Mouse (Mus musculus) limb, embryonic 10.5 days (tissue): ENCODE measurements around the gene Mest. TPM values are rescaled to one million over a fixed set of nuclear protein-coding genes. Genes with fewer than 3 reads are reported as not detected.

ENCODE experiments used
- DNase-seq: peaks from one replicate; pipeline ENCODE4 v3.0.0-alpha.2; 2017; ENCODE audit warnings: low spot score
- H3K27ac ChIP-seq: fragments of 300-500 bp; sonication (generic); 2 replicates; pipeline ENCODE4 v1.5.1; 2016; ENCODE audit warnings: mild to moderate bottlenecking
- H3K27me3 ChIP-seq: fragments of 300-500 bp; sonication (generic); 2 replicates; pipeline ENCODE4 v1.6.1; 2016; ENCODE audit warnings: low read depth, mild to moderate bottlenecking; ENCODE audit not compliant: poor library complexity, severe bottlenecking
- H3K36me3 ChIP-seq: fragments of 300-500 bp; sonication (generic); 2 replicates; pipeline ENCODE4 v1.6.1; 2016; ENCODE audit warnings: mild to moderate bottlenecking, moderate library complexity
- H3K4me1 ChIP-seq: fragments of 300-500 bp; sonication (generic); 2 replicates; pipeline ENCODE4 v1.6.1; 2016
- H3K4me3 ChIP-seq: fragments of 300-500 bp; sonication (generic); 2 replicates; pipeline ENCODE4 v1.5.1; 2016; ENCODE audit warnings: mild to moderate bottlenecking, moderate library complexity
- H3K9me3 ChIP-seq: fragments of 300-500 bp; sonication (generic); replicated peaks from 2 replicates; pipeline ENCODE4 v1.6.1; 2016; ENCODE audit warnings: mild to moderate bottlenecking
- WGBS: fragments of 180-500 bp; shearing (Covaris S2); methylation state at CpG from one replicate; pipeline ENCODE4 v1.1.7; 2016; 5-methylcytosine and 5-hydroxymethylcytosine counted together
- polyA plus RNA-seq: library from polyadenylated mRNA; unstranded; fragments of >200 nt; fragmentation: Nextera tagmentation; extraction: Ambion mirVana; gene quantifications from 2 replicates; pipeline ENCODE4 v1.2.1, GENCODE M21; 2016

Gene Mest
- 3,140 and 3,810 TPM in 2 replicates for polyA plus RNA-seq

DNA sequence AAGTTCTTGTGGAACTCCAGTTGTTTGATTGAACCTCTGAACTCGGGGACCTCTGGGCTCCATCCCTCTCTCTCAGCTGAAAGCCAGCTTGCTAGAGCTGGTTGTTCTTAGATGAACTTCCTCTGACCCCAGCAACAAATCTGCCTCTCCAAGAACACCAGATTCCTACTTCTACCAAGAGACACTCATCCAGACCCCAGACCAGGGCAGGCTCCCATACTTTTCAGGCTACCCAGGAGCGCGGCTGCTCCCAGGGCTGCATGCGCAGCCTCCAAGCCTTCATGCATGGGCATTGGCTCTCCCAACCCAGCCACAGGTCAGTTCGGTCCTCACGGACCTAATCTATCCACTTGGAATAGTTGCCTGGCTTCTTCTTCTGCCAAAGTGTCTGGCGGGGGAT lies at the start of gene Mest:
Gene Mest, plus strand, starts transcription at position 217 of the 400 bp plus-strand sequence.
- H3K9me3 ChIP-seq, result no peaks in the 10 kb centered on the region
- DNase-seq, result no peak
- no peak within 1 kb of the TSS for H3K4me3 ChIP-seq
- H3K36me3 ChIP-seq, result no peaks in the 10 kb centered on the region
- peak within 1 kb of the TSS; percentile 78 for H3K27ac ChIP-seq
- H3K4me1 ChIP-seq, result peaks cover 42% of the 10 kb centered on the region
- H3K27me3 ChIP-seq, result no peaks in the 10 kb centered on the region
- 55% methylated on average over 7 of the region's 7 CpGs for WGBS

DNA sequence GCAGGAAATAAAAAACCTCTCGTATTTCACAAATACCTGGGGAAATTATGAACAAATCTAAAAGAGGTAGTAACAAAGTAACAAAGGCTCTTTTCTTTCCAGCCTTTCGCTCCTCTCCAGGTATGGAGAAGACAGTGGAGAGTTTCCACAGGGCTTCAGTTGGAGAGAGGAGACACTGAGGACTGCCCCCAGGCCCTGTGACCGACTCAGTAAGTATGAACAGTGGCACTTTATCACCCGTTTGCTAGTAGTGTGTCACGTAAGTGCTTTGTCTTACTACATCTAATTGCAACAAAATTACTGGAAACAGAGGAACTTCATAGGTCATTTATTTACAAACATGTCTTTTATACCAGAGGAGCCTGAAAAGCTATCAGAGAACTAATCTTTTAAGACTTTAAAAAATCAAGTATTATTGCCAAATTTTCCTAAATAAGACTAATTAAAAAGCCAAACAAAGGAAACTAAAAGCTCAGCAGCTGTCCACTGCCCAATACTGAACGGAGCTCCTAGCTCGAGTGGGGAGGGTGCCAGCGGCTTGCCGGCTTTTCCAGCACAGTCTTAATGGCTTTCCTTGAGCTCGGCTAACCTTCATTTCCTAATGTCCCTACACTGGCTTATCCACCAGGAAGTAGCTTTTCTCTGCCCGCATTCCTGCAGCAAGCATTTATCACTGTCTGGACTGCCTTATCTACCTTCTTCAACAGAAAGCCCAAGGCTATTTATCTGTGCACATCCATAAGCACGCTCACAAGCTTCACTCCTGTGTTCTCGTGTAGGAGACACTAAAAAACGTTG lies 49.4 kb upstream of the Mest start:
- 26% methylated on average over 14 of the region's 14 CpGs for WGBS
- DNase-seq, result peak; percentile 50
- H3K27me3 ChIP-seq, result no peaks in the 10 kb centered on the region
- no peaks in the 10 kb centered on the region for H3K9me3 ChIP-seq
- peaks cover 15% of the 10 kb centered on the region for H3K36me3 ChIP-seq
- H3K4me3 ChIP-seq, result peak overlapping the region; percentile 20
- peak overlapping the region; percentile 97 for H3K27ac ChIP-seq
- H3K4me1 ChIP-seq, result peaks cover 85% of the 10 kb centered on the region

DNA sequence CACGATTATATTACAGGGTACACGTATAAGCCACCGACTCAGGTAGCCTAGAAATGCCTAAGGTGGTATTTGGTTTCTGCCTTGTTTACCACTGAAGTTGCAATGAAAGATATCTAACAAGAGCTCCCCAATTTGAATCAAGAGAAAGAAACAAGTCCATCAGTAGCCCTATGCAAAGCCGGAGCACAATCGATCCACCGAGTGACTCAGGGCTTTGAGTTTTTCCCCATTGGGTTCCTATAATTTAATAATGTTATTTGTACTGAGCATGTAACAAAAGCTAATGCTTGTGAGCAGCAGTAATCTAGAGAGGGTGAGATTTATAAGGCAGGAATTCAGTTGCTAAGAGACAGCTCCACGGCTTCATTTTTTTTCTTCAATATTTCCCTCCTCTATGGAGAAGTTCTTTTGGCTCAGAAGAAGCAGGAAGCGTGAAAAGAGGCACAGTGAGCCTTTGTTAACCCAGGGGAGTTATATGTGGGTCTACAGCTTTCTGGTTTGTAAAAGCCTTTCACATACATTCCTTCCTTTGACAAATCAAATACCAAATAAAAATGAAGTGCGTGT lies 48.5 kb upstream of the Mest start:
- Histone ChIP-seq H3K9me3 (no peaks in the 10 kb centered on the region), H3K4me3 (no peak overlapping the region), H3K27ac (peak overlapping the region; percentile 97), H3K36me3 (peaks cover 19% of the 10 kb centered on the region), H3K27me3 (no peaks in the 10 kb centered on the region), H3K4me1 (peaks cover 85% of the 10 kb centered on the region)
- 71% methylated on average over 9 of the region's 9 CpGs for WGBS
- DNase-seq, result no peak

DNA sequence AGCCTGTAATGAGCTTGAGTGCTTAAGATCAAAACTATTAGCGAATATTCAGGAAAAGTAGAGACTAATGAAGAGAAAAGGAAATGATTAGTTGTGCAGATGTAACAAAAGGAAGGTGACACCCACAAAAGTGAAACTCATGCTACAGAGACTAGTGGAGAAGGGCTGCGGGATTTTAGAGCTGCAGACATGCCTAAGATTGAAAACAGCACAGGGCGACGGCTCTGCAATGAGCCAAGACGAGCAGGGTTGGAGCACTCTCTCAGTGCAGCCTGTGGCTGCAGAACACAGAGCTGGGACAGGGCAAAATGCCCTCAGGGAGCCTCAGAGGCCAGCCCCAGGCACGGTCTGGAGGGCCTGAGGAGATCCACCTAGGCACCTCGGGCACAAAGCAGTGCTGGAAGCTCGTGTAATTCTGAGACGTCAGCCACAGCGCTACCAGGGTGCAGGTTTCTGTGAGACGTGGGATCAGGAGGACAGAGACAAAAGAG lies 48.0 kb upstream of the Mest start:
- peaks cover 20% of the 10 kb centered on the region for H3K36me3 ChIP-seq
- H3K4me1 ChIP-seq, result peaks cover 85% of the 10 kb centered on the region
- H3K27me3 ChIP-seq, result no peaks in the 10 kb centered on the region
- H3K4me3 ChIP-seq, result no peak overlapping the region
- peak; percentile 54 for DNase-seq
- no peaks in the 10 kb centered on the region for H3K9me3 ChIP-seq
- peak overlapping the region; percentile 97 for H3K27ac ChIP-seq
- WGBS, result 24% methylated on average over 11 of the region's 11 CpGs

DNA sequence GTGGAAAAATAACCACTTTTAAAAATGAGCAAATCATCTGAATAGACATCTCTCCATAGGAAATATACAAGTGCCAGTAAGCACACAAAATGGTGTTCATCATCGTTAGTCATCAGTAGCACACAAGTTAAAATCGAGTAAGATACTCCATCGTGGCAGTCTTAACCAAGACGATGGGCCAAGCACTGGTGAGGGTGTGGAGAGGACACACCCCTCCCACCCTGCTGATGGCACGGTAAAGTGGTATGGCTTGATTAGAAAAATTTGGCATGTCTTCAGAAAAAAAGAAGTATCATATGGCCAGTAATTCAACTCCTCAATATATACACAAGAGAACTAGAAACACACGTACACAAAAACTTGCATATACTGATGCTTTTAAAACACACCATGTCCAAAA lies 46.8 kb upstream of the Mest start:
- DNase-seq, result no peak
- Histone ChIP-seq H3K9me3 (no peaks in the 10 kb centered on the region), H3K4me1 (peaks cover 85% of the 10 kb centered on the region), H3K27ac (peak overlapping the region; percentile 97; the same call in 1 of the 2 replicates), H3K4me3 (no peak overlapping the region), H3K36me3 (peaks cover 20% of the 10 kb centered on the region), H3K27me3 (no peaks in the 10 kb centered on the region)
- WGBS, result 89% methylated on average over 6 of the region's 6 CpGs

DNA sequence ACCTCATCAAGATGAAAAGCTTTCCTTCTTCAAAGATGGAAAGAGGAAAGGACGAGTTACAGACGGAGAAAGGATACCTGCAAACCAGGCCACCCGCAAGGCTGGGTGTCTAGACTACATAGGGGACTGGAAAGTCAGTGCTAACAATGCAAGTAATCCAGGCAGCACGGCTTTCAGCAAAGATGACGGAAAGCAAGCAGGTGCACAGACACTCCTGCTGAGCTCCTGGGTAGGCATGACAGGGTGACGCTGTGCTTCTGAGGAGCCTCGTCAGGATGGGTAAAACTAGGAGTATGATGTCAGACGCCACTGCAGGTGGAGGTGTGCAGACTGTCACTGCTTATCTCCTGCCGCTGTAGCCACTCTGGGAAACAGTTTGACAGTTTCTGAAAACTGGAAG lies 45.8 kb upstream of the Mest start:
- Histone ChIP-seq H3K9me3 (no peaks in the 10 kb centered on the region), H3K36me3 (peaks cover 18% of the 10 kb centered on the region), H3K4me1 (peaks cover 84% of the 10 kb centered on the region), H3K27me3 (no peaks in the 10 kb centered on the region), H3K27ac (peak overlapping the region; percentile 71), H3K4me3 (no peak overlapping the region)
- 79% methylated on average over 9 of the region's 9 CpGs for WGBS
- no peak for DNase-seq

DNA sequence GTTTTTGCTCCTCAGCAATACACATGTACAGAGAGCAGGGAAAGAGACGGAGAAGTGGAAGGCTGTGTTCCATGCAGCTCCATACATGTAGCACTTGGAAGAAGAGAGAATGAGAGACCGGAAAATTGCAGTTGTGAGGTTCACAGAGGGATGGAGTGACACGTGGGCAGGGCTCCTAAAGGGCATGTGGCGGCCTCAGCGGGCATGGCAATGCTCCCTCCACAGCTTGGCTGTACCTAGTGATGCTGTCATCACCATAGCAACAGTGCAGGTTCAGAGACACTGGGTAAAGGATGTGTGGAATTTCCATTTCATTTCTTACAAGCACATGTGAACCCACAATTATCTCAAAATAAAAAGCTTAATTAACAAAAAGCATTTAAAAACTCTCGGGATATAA lies 44.9 kb upstream of the Mest start:
- Histone ChIP-seq H3K4me1 (peaks cover 84% of the 10 kb centered on the region), H3K4me3 (no peak overlapping the region), H3K9me3 (no peaks in the 10 kb centered on the region), H3K27me3 (no peaks in the 10 kb centered on the region), H3K27ac (peak overlapping the region; percentile 79), H3K36me3 (peaks cover 24% of the 10 kb centered on the region)
- 81% methylated on average over 6 of the region's 6 CpGs for WGBS
- no peak for DNase-seq

DNA sequence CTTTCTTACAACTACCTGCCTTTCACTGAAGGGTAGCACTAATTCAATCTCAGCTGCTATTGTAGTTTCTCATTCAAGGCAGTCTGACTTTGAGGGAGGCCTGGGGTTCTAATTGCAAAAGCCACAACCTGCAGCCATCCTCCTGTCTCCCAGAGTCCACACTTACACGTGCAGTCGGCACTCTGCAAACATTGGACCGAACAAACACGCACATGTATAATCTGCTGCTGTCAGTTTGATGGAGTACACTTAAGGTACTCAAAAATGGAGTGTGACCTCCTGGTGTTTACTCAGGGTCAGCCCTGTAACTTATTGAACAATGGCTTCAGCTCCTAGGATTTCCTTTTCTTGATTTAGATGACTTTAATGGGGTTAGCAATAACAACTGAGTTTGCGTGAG lies 43.8 kb upstream of the Mest start:
- 63% methylated on average over 5 of the region's 5 CpGs for WGBS
- no peaks in the 10 kb centered on the region for H3K9me3 ChIP-seq
- H3K27ac ChIP-seq, result peak overlapping the region; percentile 82
- peaks cover 73% of the 10 kb centered on the region for H3K4me1 ChIP-seq
- DNase-seq, result no peak
- H3K36me3 ChIP-seq, result peaks cover 25% of the 10 kb centered on the region
- no peak overlapping the region for H3K4me3 ChIP-seq
- no peaks in the 10 kb centered on the region for H3K27me3 ChIP-seq

DNA sequence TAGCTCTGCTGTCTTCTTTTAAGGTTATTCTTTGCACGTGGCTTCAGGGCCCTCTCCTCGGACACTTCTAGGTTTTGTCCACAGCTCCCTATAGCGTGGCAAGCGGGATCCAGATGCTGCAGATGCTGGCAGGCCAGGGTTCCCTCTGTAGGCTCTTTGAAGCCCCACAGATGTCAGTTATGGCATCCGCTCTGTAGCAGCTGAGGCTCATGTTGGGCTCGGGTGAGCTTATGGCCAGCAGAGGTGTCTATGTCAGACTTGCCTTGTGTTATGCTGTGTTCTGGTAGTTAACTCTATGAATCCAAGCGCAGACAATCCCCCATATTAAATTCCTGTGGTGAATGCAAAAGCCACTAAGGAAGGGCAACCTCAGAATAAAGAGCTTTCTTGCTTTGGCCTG lies 42.9 kb upstream of the Mest start:
- Histone ChIP-seq H3K4me3 (no peak overlapping the region), H3K9me3 (no peaks in the 10 kb centered on the region), H3K36me3 (peaks cover 25% of the 10 kb centered on the region), H3K4me1 (peaks cover 64% of the 10 kb centered on the region), H3K27me3 (no peaks in the 10 kb centered on the region), H3K27ac (peak overlapping the region; percentile 82)
- 70% methylated on average over 7 of the region's 7 CpGs for WGBS
- no peak for DNase-seq

DNA sequence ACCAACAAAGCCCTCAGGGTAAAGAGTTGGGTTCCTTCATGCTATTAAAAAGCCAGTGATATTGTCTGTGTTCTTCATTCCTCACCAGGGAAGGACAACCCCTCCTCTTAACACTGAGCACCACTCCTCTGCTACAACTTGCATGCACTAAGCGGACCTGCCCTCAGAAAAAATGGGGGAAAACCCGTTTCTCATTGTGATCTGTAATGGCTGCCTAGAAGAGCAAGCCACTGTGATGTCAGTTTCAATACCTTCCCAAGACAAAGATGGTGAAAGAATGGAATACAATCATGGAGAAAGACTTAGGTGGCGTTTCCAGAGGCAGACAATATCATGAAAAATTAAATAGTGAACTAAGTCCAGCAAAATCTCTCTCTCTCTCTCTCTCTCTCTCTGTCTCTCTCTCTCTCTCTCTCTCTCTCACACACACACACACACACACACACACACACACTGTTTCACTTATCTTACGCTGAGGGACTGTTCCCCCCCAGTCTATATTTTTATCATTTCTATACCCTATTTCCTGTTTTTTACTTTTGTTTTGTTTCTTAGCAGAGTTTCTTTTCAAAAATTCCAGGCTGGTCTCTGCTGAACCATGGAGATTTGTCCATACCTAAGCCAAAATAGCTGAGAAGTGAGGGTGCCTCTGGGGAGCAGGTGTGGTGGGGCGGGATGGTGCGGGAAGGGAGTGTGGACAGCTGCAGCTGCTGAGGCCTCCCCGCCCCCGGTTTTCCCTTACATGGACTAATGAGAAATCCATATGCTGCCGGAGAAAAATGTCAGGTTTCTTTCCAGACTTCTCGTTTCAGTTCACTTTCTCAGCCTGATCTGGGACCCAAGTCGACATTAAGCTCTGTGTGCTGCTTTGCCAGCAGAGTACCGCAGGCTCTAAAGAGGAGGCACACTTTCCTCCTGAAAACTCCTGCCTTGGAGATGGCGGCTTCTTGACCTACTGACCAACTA lies 41.1 kb upstream of the Mest start:
- H3K4me1 ChIP-seq, result peaks cover 52% of the 10 kb centered on the region

DNA sequence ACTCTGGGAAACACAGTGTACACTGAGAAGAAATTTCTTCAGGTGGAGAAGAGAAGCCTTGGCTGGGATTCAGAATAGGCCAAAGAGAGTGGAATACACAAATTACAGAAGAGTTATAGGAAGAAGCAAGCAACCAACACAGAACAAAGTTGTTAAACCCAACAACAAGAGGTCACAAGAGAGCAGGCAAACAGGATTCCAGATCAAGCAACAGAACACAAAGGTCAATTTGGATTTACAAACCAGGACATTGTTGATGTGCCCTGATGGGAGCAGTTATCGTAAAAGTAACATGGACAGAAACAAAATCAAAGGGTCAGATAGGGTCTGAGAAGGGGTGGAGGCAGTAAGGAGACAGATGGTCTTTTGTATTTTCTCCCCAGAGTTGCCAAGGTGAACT lies 38.8 kb upstream of the Mest start:
- peak overlapping the region; percentile 61; the same call in 1 of the 2 replicates for H3K27ac ChIP-seq
- peaks cover 19% of the 10 kb centered on the region for H3K36me3 ChIP-seq
- DNase-seq, result no peak
- WGBS, result 73% methylated on average over 1 of the region's 1 CpGs
- H3K27me3 ChIP-seq, result no peaks in the 10 kb centered on the region
- H3K4me1 ChIP-seq, result peaks cover 40% of the 10 kb centered on the region
- H3K4me3 ChIP-seq, result no peak overlapping the region
- H3K9me3 ChIP-seq, result no peaks in the 10 kb centered on the region

More for the DNA sequence above, 41.1 kb upstream of the Mest start:
- DNase-seq, result peak; percentile 70
- Histone ChIP-seq H3K4me3 (no peak overlapping the region), H3K36me3 (peaks cover 25% of the 10 kb centered on the region), H3K9me3 (no peaks in the 10 kb centered on the region), H3K27me3 (no peaks in the 10 kb centered on the region), H3K27ac (peak overlapping the region; percentile 87)
- WGBS, result 68% methylated on average over 13 of the region's 13 CpGs

DNA sequence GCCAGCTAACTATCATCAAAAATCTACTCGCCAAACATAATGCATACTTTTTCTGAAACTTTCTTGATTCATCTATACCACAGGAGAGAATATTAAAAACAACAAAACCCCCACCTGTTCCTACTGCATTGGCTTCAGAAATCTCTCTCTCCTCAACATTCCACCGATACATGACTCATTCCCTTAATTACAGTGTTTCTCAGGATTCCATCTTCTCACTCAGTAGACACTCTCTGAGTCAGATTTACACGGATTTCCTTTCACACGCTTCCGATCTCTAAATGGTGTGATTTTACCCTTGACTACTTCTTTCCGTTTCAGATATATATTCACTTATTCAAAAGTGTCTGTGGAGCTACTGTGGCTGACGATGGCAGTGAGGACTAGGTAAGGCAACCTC lies 36.1 kb upstream of the Mest start:
- peaks cover 17% of the 10 kb centered on the region for H3K4me1 ChIP-seq
- DNase-seq, result no peak
- H3K9me3 ChIP-seq, result no peaks in the 10 kb centered on the region
- WGBS, result 92% methylated on average over 7 of the region's 7 CpGs
- peaks cover 13% of the 10 kb centered on the region for H3K36me3 ChIP-seq
- H3K27me3 ChIP-seq, result no peaks in the 10 kb centered on the region
- 0 out of 2 replicates have a peak overlapping the region, but pooled peaks have one; percentile 21 for H3K27ac ChIP-seq
- H3K4me3 ChIP-seq, result no peak overlapping the region
